Mouse (Mus musculus) cortical plate, adult 2 months (tissue): Measurements from ENCODE around the gene Brix1.

ENCODE experiments used
- CTCF ChIP-seq: fragments of 200-500 bp; IDR thresholded peaks from 2 replicates; pipeline ENCODE4 v1.5.1; 2011; ENCODE audit warnings: mild to moderate bottlenecking, control low read depth, low read length; ENCODE audit not compliant: insufficient read depth; ENCODE audit errors: extremely low read depth
- POLR2A ChIP-seq: fragments of 200-500 bp; IDR thresholded peaks from 2 replicates; pipeline ENCODE4 v1.6.1; 2011; ENCODE audit warnings: mild to moderate bottlenecking, low read length, control low read depth; ENCODE audit not compliant: insufficient read depth; ENCODE audit errors: extremely low read depth

- TF ChIP-seq POLR2A: no peak
- TF ChIP-seq CTCF: no peak
Observed at GRCm38 (mm10) chr15:10469641-10470150, 16.1 kb downstream of the Brix1 start.
